Mouse (Mus musculus) urinary bladder, postnatal 4 days (tissue): ENCODE data around the gene P4ha3.
"Not testable (repeated sequence)": the region's sequence is repeated elsewhere in the genome, so short reads cannot be mapped to it uniquely, and the experiment has no call there.

Experiments
- DNase-seq, 2 experiments: peaks; one replicate each; pipeline ENCODE4 v3.0.0; 2021 to 2022; ENCODE audit warnings: low spot score in 2 of 2

P4ha3 gene

GRCm38 (mm10) chr7:100285383-100285782 lies at the start of gene P4ha3:
Gene P4ha3 (plus strand): TSS chr7:100285520.
- no peak for DNase-seq

- DNase-seq, result no peak
Observed at GRCm38 (mm10) chr7:100238271-100238670, 47.0 kb upstream of the P4ha3 start.

- DNase-seq, result no peak
Observed at GRCm38 (mm10) chr7:100240601-100241000, 44.7 kb upstream of the P4ha3 start.

GRCm38 (mm10) chr7:100243007-100243406 lies 42.3 kb upstream of the P4ha3 start:
- DNase-seq, result no peak

- no peak for DNase-seq
Observed at GRCm38 (mm10) chr7:100244225-100244624, 41.1 kb upstream of the P4ha3 start.

GRCm38 (mm10) chr7:100245176-100245575 lies 40.1 kb upstream of the P4ha3 start:
- DNase-seq, result no peak

- DNase-seq, result no peak
Observed at GRCm38 (mm10) chr7:100250667-100251066, 34.7 kb upstream of the P4ha3 start.

GRCm38 (mm10) chr7:100262350-100262749 lies 23.0 kb upstream of the P4ha3 start:
- DNase-seq, result no peak

- DNase-seq, result not testable (repeated sequence)
Observed at GRCm38 (mm10) chr7:100264934-100265333, 20.4 kb upstream of the P4ha3 start.

GRCm38 (mm10) chr7:100272369-100272768 lies 13.0 kb upstream of the P4ha3 start:
- no peak for DNase-seq

GRCm38 (mm10) chr7:100274507-100274906 lies 10.8 kb upstream of the P4ha3 start:
- no peak for DNase-seq

GRCm38 (mm10) chr7:100276397-100276796 lies 8.9 kb upstream of the P4ha3 start:
- no peak for DNase-seq

- no peak for DNase-seq
Observed at GRCm38 (mm10) chr7:100279803-100280202, 5.5 kb upstream of the P4ha3 start.

GRCm38 (mm10) chr7:100281596-100281995 lies 3.7 kb upstream of the P4ha3 start:
- no peak for DNase-seq

GRCm38 (mm10) chr7:100283298-100283697 lies 2.0 kb upstream of the P4ha3 start:
- no peak for DNase-seq

GRCm38 (mm10) chr7:100287748-100288578 lies 2.6 kb downstream of the P4ha3 start:
- peak; percentile 68 to 77 for DNase-seq

GRCm38 (mm10) chr7:100288622-100289021 lies 3.3 kb downstream of the P4ha3 start:
- DNase-seq, result peak; percentile 54 to 61

- no peak for DNase-seq
Observed at GRCm38 (mm10) chr7:100293546-100293945, 8.2 kb downstream of the P4ha3 start.

GRCm38 (mm10) chr7:100295745-100296144 lies 10.4 kb downstream of the P4ha3 start:
- no peak for DNase-seq

GRCm38 (mm10) chr7:100296699-100297098 lies 11.4 kb downstream of the P4ha3 start:
- no peak for DNase-seq

- no peak for DNase-seq
Observed at GRCm38 (mm10) chr7:100298861-100299510, 13.7 kb downstream of the P4ha3 start.

GRCm38 (mm10) chr7:100301390-100301789 lies 16.1 kb downstream of the P4ha3 start:
- DNase-seq, result no peak

GRCm38 (mm10) chr7:100302316-100302715 lies 17.0 kb downstream of the P4ha3 start:
- peak in 1 of 2 experiments; percentile 45 for DNase-seq
